Mouse (Mus musculus) ES-Bruce4 (cell line): Measurements from ENCODE around the gene Grik4. TPM values are rescaled to one million over a fixed set of nuclear protein-coding genes. Genes with fewer than 3 reads are reported as not detected.

Source experiments
- H3K27ac ChIP-seq: 2 replicates; pipeline ENCODE4 v1.5.1; 2012; ENCODE audit warnings: low read length, inconsistent platforms; ENCODE audit not compliant: insufficient read depth
- H3K27me3 ChIP-seq: 2 replicates; pipeline ENCODE4 v1.6.1; 2012; ENCODE audit warnings: mild to moderate bottlenecking, low read length, inconsistent platforms; ENCODE audit not compliant: control insufficient read depth, poor library complexity, insufficient read depth, severe bottlenecking
- H3K36me3 ChIP-seq: 2 replicates; pipeline ENCODE4 v1.6.1; 2012; ENCODE audit warnings: inconsistent platforms, mild to moderate bottlenecking, low read length, moderate library complexity; ENCODE audit not compliant: control insufficient read depth, poor library complexity, insufficient read depth, severe bottlenecking
- H3K4me1 ChIP-seq: one replicate; pipeline ENCODE4 v1.8.1; 2011; ENCODE audit warnings: low read length; ENCODE audit not compliant: control insufficient read depth, insufficient read depth
- H3K4me3 ChIP-seq: 2 replicates; pipeline ENCODE4 v1.5.1; 2011; ENCODE audit warnings: low read depth, mild to moderate bottlenecking, low read length
- H3K9ac ChIP-seq: 2 replicates; pipeline ENCODE4 v1.6.1; 2012; ENCODE audit warnings: low read depth, mild to moderate bottlenecking, inconsistent platforms; ENCODE audit not compliant: poor library complexity, severe bottlenecking
- H3K9me3 ChIP-seq: replicated peaks from 2 replicates; pipeline ENCODE4 v1.6.1; 2012; ENCODE audit warnings: mild to moderate bottlenecking, low read length, inconsistent platforms; ENCODE audit not compliant: control insufficient read depth, poor library complexity, insufficient read depth, severe bottlenecking
- CTCF ChIP-seq: IDR thresholded peaks from one replicate; pipeline ENCODE4 v1.8.1; 2011; ENCODE audit warnings: low read depth, low read length
- EP300 ChIP-seq: IDR thresholded peaks from 2 replicates; pipeline ENCODE4 v1.6.1; 2011; ENCODE audit warnings: low read depth, low read length; ENCODE audit not compliant: insufficient read depth
- POLR2A ChIP-seq: IDR thresholded peaks from one replicate; pipeline ENCODE4 v1.8.1; 2011; ENCODE audit warnings: low read length; ENCODE audit not compliant: insufficient read depth
- polyA plus RNA-seq: library from polyadenylated mRNA; stranded (reverse); fragments of >200 nt; gene quantifications from 2 replicates; pipeline ENCODE4 v1.2.4, GENCODE M21; 2011; ENCODE audit warnings: low read depth; ENCODE audit not compliant: missing spikeins, insufficient read depth, insufficient read length

Grik4 gene
- polyA plus RNA-seq, 1 experiment = 1.0 TPM

- no peaks in the 10 kb centered on the region for H3K36me3 ChIP-seq
- H3K4me3 ChIP-seq = no peak overlapping the region
- TF ChIP-seq EP300 (no peak), POLR2A (no peak), CTCF (no peak)
- peaks cover 2% of the 10 kb centered on the region for H3K4me1 ChIP-seq
- H3K27ac ChIP-seq = no peak overlapping the region
- H3K9me3 ChIP-seq = no peaks in the 10 kb centered on the region; the same call in 1 of the 2 replicates
- no peaks in the 10 kb centered on the region for H3K27me3 ChIP-seq
- no peak overlapping the region for H3K9ac ChIP-seq
Observed at GRCm38 (mm10) chr9:42872885-42873284, 71.4 kb downstream of the Grik4 start.

GRCm38 (mm10) chr9:42871681-42872080 is 72.6 kb downstream of the Grik4 start:
- Histone ChIP-seq H3K9me3 (no peaks in the 10 kb centered on the region; the same call in 1 of the 2 replicates), H3K9ac (no peak overlapping the region), H3K4me1 (peaks cover 2% of the 10 kb centered on the region), H3K27me3 (no peaks in the 10 kb centered on the region), H3K4me3 (no peak overlapping the region), H3K36me3 (no peaks in the 10 kb centered on the region), H3K27ac (no peak overlapping the region)
- TF ChIP-seq CTCF (no peak), EP300 (no peak), POLR2A (no peak)

- Histone ChIP-seq H3K4me3 (no peak overlapping the region), H3K9ac (no peak overlapping the region), H3K36me3 (no peaks in the 10 kb centered on the region), H3K27me3 (no peaks in the 10 kb centered on the region), H3K27ac (no peak overlapping the region), H3K4me1 (peaks cover 2% of the 10 kb centered on the region), H3K9me3 (no peaks in the 10 kb centered on the region; the same call in 1 of the 2 replicates)
- TF ChIP-seq POLR2A = no peak
- no peak for TF ChIP-seq EP300
- TF ChIP-seq CTCF = no peak
Observed at GRCm38 (mm10) chr9:42870257-42870656, 74.0 kb downstream of the Grik4 start.

- Histone ChIP-seq H3K27ac (no peak overlapping the region), H3K9me3 (no peaks in the 10 kb centered on the region; the same call in 1 of the 2 replicates), H3K27me3 (no peaks in the 10 kb centered on the region), H3K36me3 (no peaks in the 10 kb centered on the region), H3K4me1 (peaks cover 2% of the 10 kb centered on the region), H3K9ac (no peak overlapping the region), H3K4me3 (no peak overlapping the region)
- no peak for TF ChIP-seq EP300
- no peak for TF ChIP-seq CTCF
- no peak for TF ChIP-seq POLR2A
Observed at GRCm38 (mm10) chr9:42868508-42868907, 75.8 kb downstream of the Grik4 start.

- H3K4me3 ChIP-seq = no peak overlapping the region
- no peaks in the 10 kb centered on the region for H3K9me3 ChIP-seq
- H3K27ac ChIP-seq = no peak overlapping the region
- H3K36me3 ChIP-seq = no peaks in the 10 kb centered on the region
- no peak overlapping the region for H3K9ac ChIP-seq
- H3K27me3 ChIP-seq = no peaks in the 10 kb centered on the region
- no peak for TF ChIP-seq EP300
- no peak for TF ChIP-seq CTCF
- no peak for TF ChIP-seq POLR2A
- peaks cover 6% of the 10 kb centered on the region for H3K4me1 ChIP-seq
Observed at GRCm38 (mm10) chr9:42866650-42867049, 77.6 kb downstream of the Grik4 start.

GRCm38 (mm10) chr9:42865036-42865829 is 79.1 kb downstream of the Grik4 start:
- Histone ChIP-seq H3K36me3 (no peaks in the 10 kb centered on the region), H3K27me3 (no peaks in the 10 kb centered on the region), H3K27ac (no peak overlapping the region), H3K4me3 (no peak overlapping the region), H3K4me1 (peaks cover 14% of the 10 kb centered on the region), H3K9me3 (no peaks in the 10 kb centered on the region), H3K9ac (no peak overlapping the region)
- no peak for TF ChIP-seq EP300
- TF ChIP-seq POLR2A = no peak
- TF ChIP-seq CTCF = no peak
